In the genomic region with DNA sequence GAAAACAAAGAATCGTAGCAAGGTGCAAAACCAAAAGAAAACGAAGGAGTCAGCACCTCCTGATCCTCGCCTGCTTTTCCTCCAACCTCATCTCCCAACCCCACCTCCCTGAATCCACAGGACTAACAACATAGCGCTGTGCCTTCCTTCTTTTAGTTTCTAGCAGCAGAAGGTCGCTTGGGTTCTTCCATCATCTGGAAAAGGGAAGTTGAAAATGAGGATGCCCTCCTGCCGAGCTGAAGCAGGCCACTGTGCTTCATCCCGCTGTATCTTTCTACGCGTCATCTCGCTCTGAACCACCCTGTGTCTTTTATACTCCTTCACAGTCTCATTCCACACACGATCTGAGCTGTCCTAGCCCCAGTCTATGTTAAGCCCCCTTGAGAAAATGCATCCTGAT, we compare ENCODE assay signal across 29 mouse cellular contexts.
"Had no signal": no experiment of that assay in that cellular context is flagged by ENCODE, and none has a peak within 500 bp of the region (broad histone marks: within the 10 kb centered on the region; RNA-seq: fewer than 3 reads in every experiment).

No protein-coding gene starts in this region.

- H3K27ac ChIP-seq: embryonic facial prominence, embryonic 10.5 days; embryonic facial prominence, embryonic 12.5 days; embryonic facial prominence, embryonic 13.5 days; embryonic facial prominence, embryonic 15.5 days; forebrain, embryonic 10.5 days; forebrain, embryonic 12.5 days; forebrain, embryonic 13.5 days; forebrain, embryonic 15.5 days; gastrocnemius, adult 2 months; heart, adult 2 months had no signal

- H3K4me3 ChIP-seq: embryonic facial prominence, embryonic 10.5 days; embryonic facial prominence, embryonic 12.5 days; embryonic facial prominence, embryonic 13.5 days; embryonic facial prominence, embryonic 15.5 days; erythroblast, embryonic 14.5 days; forebrain, embryonic 10.5 days; forebrain, embryonic 12.5 days; forebrain, embryonic 13.5 days; forebrain, embryonic 15.5 days; gastrocnemius, adult 2 months; heart, adult 2 months had no signal

- H3K36me3 ChIP-seq: embryonic facial prominence, embryonic 10.5 days; embryonic facial prominence, embryonic 12.5 days; embryonic facial prominence, embryonic 13.5 days; embryonic facial prominence, embryonic 15.5 days; forebrain, embryonic 10.5 days; forebrain, embryonic 12.5 days; forebrain, embryonic 15.5 days had no signal

- H3K9me3 ChIP-seq: embryonic facial prominence, embryonic 10.5 days; embryonic facial prominence, embryonic 12.5 days; embryonic facial prominence, embryonic 13.5 days; embryonic facial prominence, embryonic 15.5 days; forebrain, embryonic 10.5 days; forebrain, embryonic 12.5 days; forebrain, embryonic 13.5 days; forebrain, embryonic 15.5 days had no signal

- ATAC-seq: forebrain, embryonic 13.5 days; forebrain, embryonic 14.5 days; forebrain, embryonic 15.5 days; forebrain, embryonic 16.5 days; forebrain, postnatal 0 days had no signal

- H3K27me3 ChIP-seq: embryonic facial prominence, embryonic 12.5 days; embryonic facial prominence, embryonic 13.5 days; embryonic facial prominence, embryonic 15.5 days; forebrain, embryonic 12.5 days; forebrain, embryonic 13.5 days; forebrain, embryonic 15.5 days had no signal

- DNase-seq: cerebellum, adult 2 months; cerebellum, adult 8-10 months; cerebellum, adult 9-10 months; cerebellum, adult 9-11 months; cerebellum, postnatal 10 days; cerebellum, postnatal 14 days; cerebellum, postnatal 25 days; cerebellum, postnatal 36 days; embryo, embryonic 11 days; forebrain, postnatal 0 days; gastrocnemius, adult 2 months; gastrocnemius, postnatal 10 days; gastrocnemius, postnatal 14 days; gastrocnemius, postnatal 25 days; gastrocnemius, postnatal 36 days; heart, adult 11 months; heart, adult 18-20 months; heart, adult 2 months had no signal

- H3K4me1 ChIP-seq: embryonic facial prominence, embryonic 12.5 days; embryonic facial prominence, embryonic 13.5 days; embryonic facial prominence, embryonic 15.5 days; forebrain, embryonic 10.5 days; forebrain, embryonic 12.5 days; forebrain, embryonic 13.5 days had no signal

- H3K9ac ChIP-seq: embryonic facial prominence, embryonic 12.5 days; embryonic facial prominence, embryonic 13.5 days; embryonic facial prominence, embryonic 15.5 days; forebrain, embryonic 12.5 days; forebrain, embryonic 13.5 days; forebrain, embryonic 15.5 days; forebrain, postnatal 0 days had no signal

- H3K4me2 ChIP-seq: embryonic facial prominence, embryonic 12.5 days; embryonic facial prominence, embryonic 13.5 days; embryonic facial prominence, embryonic 15.5 days; forebrain, embryonic 12.5 days; forebrain, embryonic 13.5 days; forebrain, embryonic 15.5 days had no signal
